Mouse (Mus musculus): ENCODE data around the gene Cd38.

- no peak for TF ChIP-seq CTCF (IDR thresholded peaks at IDR 0.05; ENCODE audit: insufficient read depth, low read length)
- TF ChIP-seq POLR2A (IDR thresholded peaks at IDR 0.05; ENCODE audit: borderline replicate concordance, extremely low read depth, low read depth, low read length): no peak
Measured at GRCm38 (mm10) chr5:43961056-43961455, 92.7 kb downstream of the Cd38 start.

All from lung, adult 2 months (tissue).